Mouse (Mus musculus): ENCODE results near the gene Pcbd2. TPM values are rescaled to one million over a fixed set of nuclear protein-coding genes. Genes with fewer than 3 reads are reported as not detected.

Pcbd2 gene
- 18.8 TPM for polyA plus RNA-seq (2014; fragmentation: Illumina TruSeq; extraction: RNeasy Lipid Tissue Mini Kit (QIAGEN cat#74804); ENCODE audit: low read depth, low replicate concordance)

GRCm38 (mm10) chr13:55727120-55727838 lies at the start of gene Pcbd2:
TSS of gene Pcbd2 (plus strand) at chr13:55727368.

GRCm38 (mm10) chr13:55692535-55693242 lies 34.5 kb upstream of the Pcbd2 start, which contains the start of gene B230219D22Rik:
TSS of gene B230219D22Rik (plus strand) at chr13:55693124.

DNA sequence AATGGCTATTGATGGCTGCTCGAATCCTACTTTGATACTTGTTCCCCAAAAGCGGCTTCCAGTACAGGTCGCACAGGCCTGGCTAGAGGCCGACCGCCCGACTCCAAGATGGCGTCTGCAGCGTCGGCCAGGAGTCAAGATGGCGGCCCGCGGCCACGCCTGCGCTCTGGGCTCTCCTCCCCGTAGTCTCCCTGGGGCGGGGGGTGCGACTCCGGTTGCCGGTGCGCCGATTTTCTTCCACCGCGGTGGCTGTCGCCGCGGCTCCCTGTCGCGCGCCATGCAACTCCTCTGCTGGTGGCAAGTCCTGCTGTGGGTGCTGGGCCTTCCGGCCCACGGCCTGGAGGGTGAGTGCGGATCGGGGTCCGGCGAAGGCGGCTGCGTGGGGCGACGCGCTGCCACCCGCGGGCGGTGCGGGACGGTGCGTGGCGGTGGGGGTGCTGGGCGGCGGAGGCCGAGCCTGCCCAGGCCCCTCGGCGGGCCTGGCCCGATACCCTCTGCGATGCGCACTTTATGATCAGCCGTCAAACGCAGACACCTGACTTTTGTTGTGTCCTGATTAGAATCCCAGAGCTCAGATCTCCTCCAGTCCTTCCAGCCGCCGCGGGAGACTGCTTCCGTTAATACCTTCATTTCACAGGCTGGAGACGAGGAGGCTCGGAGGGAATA lies 12.5 kb upstream of the Pcbd2 start, which contains the start of gene Txndc15:
Gene Txndc15 (plus strand): TSS at position 150 of the 666 bp plus-strand sequence.

GRCm38 (mm10) chr13:55784268-55784667 lies 57.1 kb downstream of the Pcbd2 start, which contains the start of gene Catsper3:
TSS of gene Catsper3 (plus strand) at chr13:55784568.

Other genes with a start within 250 kb of the Pcbd2 start
- gene Dbn1, start 239.3 kb upstream of the Pcbd2 start, polyA plus RNA-seq (2014; fragmentation: Illumina TruSeq; extraction: RNeasy Lipid Tissue Mini Kit (QIAGEN cat#74804); ENCODE audit: low read depth, low replicate concordance) = 1.0 TPM
- 0.40 TPM for gene Pdlim7, start 213.7 kb upstream of the Pcbd2 start, polyA plus RNA-seq (2014; fragmentation: Illumina TruSeq; extraction: RNeasy Lipid Tissue Mini Kit (QIAGEN cat#74804); ENCODE audit: low read depth, low replicate concordance)
- not detected for gene Dok3, start 198.1 kb upstream of the Pcbd2 start, polyA plus RNA-seq (2014; fragmentation: Illumina TruSeq; extraction: RNeasy Lipid Tissue Mini Kit (QIAGEN cat#74804); ENCODE audit: low read depth, low replicate concordance)
- gene Ddx41, start 190.7 kb upstream of the Pcbd2 start, polyA plus RNA-seq (2014; fragmentation: Illumina TruSeq; extraction: RNeasy Lipid Tissue Mini Kit (QIAGEN cat#74804); ENCODE audit: low read depth, low replicate concordance) = 1.7 TPM
- 3.2 TPM for gene Fam193b, start 156.2 kb upstream of the Pcbd2 start, polyA plus RNA-seq (2014; fragmentation: Illumina TruSeq; extraction: RNeasy Lipid Tissue Mini Kit (QIAGEN cat#74804); ENCODE audit: low read depth, low replicate concordance)
- gene Tmed9, start 153.6 kb upstream of the Pcbd2 start, polyA plus RNA-seq (2014; fragmentation: Illumina TruSeq; extraction: RNeasy Lipid Tissue Mini Kit (QIAGEN cat#74804); ENCODE audit: low read depth, low replicate concordance) = 45.7 TPM
- 1.7 TPM for gene B4galt7, start 127.5 kb upstream of the Pcbd2 start, polyA plus RNA-seq (2014; fragmentation: Illumina TruSeq; extraction: RNeasy Lipid Tissue Mini Kit (QIAGEN cat#74804); ENCODE audit: low read depth, low replicate concordance)
- 48.5 TPM for gene Caml, start 104.4 kb upstream of the Pcbd2 start, polyA plus RNA-seq (2014; fragmentation: Illumina TruSeq; extraction: RNeasy Lipid Tissue Mini Kit (QIAGEN cat#74804); ENCODE audit: low read depth, low replicate concordance)
- gene Ddx46, start 92.3 kb upstream of the Pcbd2 start, polyA plus RNA-seq (2014; fragmentation: Illumina TruSeq; extraction: RNeasy Lipid Tissue Mini Kit (QIAGEN cat#74804); ENCODE audit: low read depth, low replicate concordance) = 56.2 TPM
- 133 TPM for gene B230219D22Rik, start 34.2 kb upstream of the Pcbd2 start, polyA plus RNA-seq (2014; fragmentation: Illumina TruSeq; extraction: RNeasy Lipid Tissue Mini Kit (QIAGEN cat#74804); ENCODE audit: low read depth, low replicate concordance)
- gene Txndc15, start 12.7 kb upstream of the Pcbd2 start, polyA plus RNA-seq (2014; fragmentation: Illumina TruSeq; extraction: RNeasy Lipid Tissue Mini Kit (QIAGEN cat#74804); ENCODE audit: low read depth, low replicate concordance) = 121 TPM
- gene Catsper3, start 57.2 kb downstream of the Pcbd2 start, polyA plus RNA-seq (2014; fragmentation: Illumina TruSeq; extraction: RNeasy Lipid Tissue Mini Kit (QIAGEN cat#74804); ENCODE audit: low read depth, low replicate concordance) = not detected
- gene Pitx1, start 108.8 kb downstream of the Pcbd2 start, polyA plus RNA-seq (2014; fragmentation: Illumina TruSeq; extraction: RNeasy Lipid Tissue Mini Kit (QIAGEN cat#74804); ENCODE audit: low read depth, low replicate concordance) = not detected

All from kidney, adult 10 weeks (tissue).